Mouse (Mus musculus) liver, embryonic 16.5 days (tissue): Measurements from ENCODE around the gene Vps45. TPM values are rescaled to one million over a fixed set of nuclear protein-coding genes. Genes with fewer than 3 reads are reported as not detected.
"Not testable (repeated sequence)": the region's sequence is repeated elsewhere in the genome, so short reads cannot be mapped to it uniquely, and the experiment has no call there.

Source experiments
- ATAC-seq: fragments of 200-750 bp; cut with Nextera tagmentation; 2 replicates; pipeline ENCODE4 v1.8.0; 2017; ENCODE audit warnings: low read depth, mild to moderate bottlenecking, moderate number of reproducible peaks, moderate library complexity
- H3K27ac ChIP-seq: fragments of 300-500 bp; sonication (generic); 2 replicates; pipeline ENCODE4 v1.5.1; 2014; ENCODE audit warnings: mild to moderate bottlenecking, low read length
- H3K27me3 ChIP-seq: fragments of 300-500 bp; sonication (generic); 2 replicates; pipeline ENCODE4 v1.6.1; 2014; ENCODE audit warnings: low read depth, low read length, mixed read lengths; ENCODE audit not compliant: control insufficient read depth, insufficient read depth
- H3K36me3 ChIP-seq: fragments of 300-500 bp; sonication (generic); 2 replicates; pipeline ENCODE4 v1.6.1; 2014; ENCODE audit warnings: mild to moderate bottlenecking; ENCODE audit not compliant: control insufficient read depth, insufficient read depth
- H3K4me1 ChIP-seq: fragments of 300-500 bp; sonication (generic); 2 replicates; pipeline ENCODE4 v1.6.1; 2014; ENCODE audit warnings: low read depth, low read length, mixed read lengths; ENCODE audit not compliant: control insufficient read depth
- H3K4me2 ChIP-seq: fragments of 300-500 bp; sonication (generic); 2 replicates; pipeline ENCODE4 v1.6.1; 2014; ENCODE audit warnings: low read depth, low read length, mixed read lengths
- H3K4me3 ChIP-seq: fragments of 300-500 bp; sonication (generic); 2 replicates; pipeline ENCODE4 v1.5.1; 2014; ENCODE audit warnings: low read depth, mild to moderate bottlenecking, low read length
- H3K9ac ChIP-seq: fragments of 300-500 bp; sonication (generic); 2 replicates; pipeline ENCODE4 v1.6.1; 2014; ENCODE audit warnings: low read depth, low read length
- H3K9me3 ChIP-seq: fragments of 300-500 bp; sonication (generic); replicated peaks from 2 replicates; pipeline ENCODE4 v1.6.1; 2016; ENCODE audit warnings: low read length; ENCODE audit not compliant: control insufficient read depth
- WGBS: fragments of 180-500 bp; shearing (Covaris S2); extraction: QIAGEN DNeasy Blood & Tissue Kit; methylation state at CpG from one replicate; pipeline ENCODE4 v1.1.7; 2014; ENCODE audit not compliant: insufficient replicate concordance; 5-methylcytosine and 5-hydroxymethylcytosine counted together
- polyA plus RNA-seq: library from polyadenylated mRNA; unstranded; fragments of >200 nt; fragmentation: Nextera tagmentation; extraction: Ambion mirVana; gene quantifications from 2 replicates; pipeline ENCODE4 v1.2.1, GENCODE M21; 2015

Vps45 gene
- polyA plus RNA-seq, 1 experiment from 2014 or later, result 11.7 TPM

- not testable (repeated sequence) for H3K4me3 ChIP-seq, H3K36me3 ChIP-seq, H3K9me3 ChIP-seq, ATAC-seq, H3K9ac ChIP-seq, H3K27me3 ChIP-seq, H3K4me2 ChIP-seq, H3K27ac ChIP-seq
- WGBS, result 78% methylated on average over 12 of the region's 12 CpGs
- peaks cover 13% of the 10 kb centered on the region for H3K4me1 ChIP-seq
These were observed 103.6 kb downstream of the Vps45 start for GRCm38 (mm10) chr3:95954648-95955173.

- Histone ChIP-seq H3K4me1 (peaks cover 16% of the 10 kb centered on the region), H3K36me3 (no peaks in the 10 kb centered on the region), H3K27me3 (no peaks in the 10 kb centered on the region), H3K4me3 (no peak overlapping the region), H3K9ac (no peak overlapping the region), H3K9me3 (no peaks in the 10 kb centered on the region), H3K27ac (no peak overlapping the region), H3K4me2 (no peak overlapping the region)
- WGBS, result 64% methylated on average over 3 of the region's 3 CpGs
- ATAC-seq, result no peak
These were observed 104.7 kb downstream of the Vps45 start for GRCm38 (mm10) chr3:95953522-95953921.

- Histone ChIP-seq H3K27me3 (no peaks in the 10 kb centered on the region), H3K4me3 (no peak overlapping the region), H3K4me2 (no peak overlapping the region), H3K4me1 (peaks cover 16% of the 10 kb centered on the region), H3K9ac (no peak overlapping the region), H3K36me3 (no peaks in the 10 kb centered on the region; the same call in 1 of the 2 replicates), H3K27ac (no peak overlapping the region), H3K9me3 (no peaks in the 10 kb centered on the region)
- ATAC-seq, result no peak
These were observed 105.2 kb downstream of the Vps45 start for GRCm38 (mm10) chr3:95953023-95953422.

GRCm38 (mm10) chr3:95951566-95951965 is 106.7 kb downstream of the Vps45 start:
- Histone ChIP-seq H3K4me2 (peak overlapping the region; percentile 92), H3K4me1 (peaks cover 10% of the 10 kb centered on the region), H3K27ac (peak overlapping the region; percentile 95), H3K4me3 (peak overlapping the region; percentile 73), H3K9ac (peak overlapping the region; percentile 80)
- not testable (repeated sequence) for ATAC-seq, H3K9me3 ChIP-seq, H3K36me3 ChIP-seq, H3K27me3 ChIP-seq
- 59% methylated on average over 12 of the region's 12 CpGs for WGBS

GRCm38 (mm10) chr3:95950763-95951551 is 107.3 kb downstream of the Vps45 start:
- under 1% methylated on average over 49 of the region's 49 CpGs for WGBS
- peaks cover 10% of the 10 kb centered on the region for H3K4me1 ChIP-seq

More at GRCm38 (mm10) chr3:95950763-95951551, 107.3 kb downstream of the Vps45 start:
- H3K36me3 ChIP-seq, result peaks cover 7% of the 10 kb centered on the region
- H3K4me2 ChIP-seq, result peak overlapping the region; percentile 92
- peak overlapping the region; percentile 80 for H3K9ac ChIP-seq
- H3K27me3 ChIP-seq, result no peaks in the 10 kb centered on the region
- H3K9me3 ChIP-seq, result no peaks in the 10 kb centered on the region
- peak; percentile 94 for ATAC-seq
- peak overlapping the region; percentile 95 for H3K27ac ChIP-seq
- H3K4me3 ChIP-seq, result peak overlapping the region; percentile 73

Other genes starting within 250 kb of the Vps45 start
- gene Rprd2, start 239.6 kb downstream of the Vps45 start, polyA plus RNA-seq, result 7.7 and 7.9 TPM in 2 replicates
- gene Prpf3, start 202.6 kb downstream of the Vps45 start, polyA plus RNA-seq, result 23.1 and 23.7 TPM in 2 replicates
- gene Mrps21, start 186.9 kb downstream of the Vps45 start, polyA plus RNA-seq, result 156 and 178 TPM in 2 replicates
- 0.78 and 1.1 TPM in 2 replicates for gene Ciart, start 176.2 kb downstream of the Vps45 start, polyA plus RNA-seq
- gene BC028528, start 166.5 kb downstream of the Vps45 start, polyA plus RNA-seq, result 5.5 and 6.8 TPM in 2 replicates
- gene Aph1a, start 164.5 kb downstream of the Vps45 start, polyA plus RNA-seq, result 10.9 and 12.6 TPM in 2 replicates
- 14.6 and 15.4 TPM in 2 replicates for gene Car14, start 153.8 kb downstream of the Vps45 start, polyA plus RNA-seq
- 118 and 125 TPM in 2 replicates for gene Anp32e, start 129.2 kb downstream of the Vps45 start, polyA plus RNA-seq
- 4.2 and 4.5 TPM in 2 replicates for gene Plekho1, start 62.5 kb downstream of the Vps45 start, polyA plus RNA-seq
- 5.8 and 7.7 TPM in 2 replicates for gene Otud7b, start 46.1 kb upstream of the Vps45 start, polyA plus RNA-seq
- 2.6 and 4.2 TPM in 2 replicates for gene Mtmr11, start 103.5 kb upstream of the Vps45 start, polyA plus RNA-seq
- gene Sf3b4, start 113.9 kb upstream of the Vps45 start, polyA plus RNA-seq, result 59.4 and 59.6 TPM in 2 replicates
- 0.12 and 0.13 TPM in 2 replicates for gene Sv2a, start 122.7 kb upstream of the Vps45 start, polyA plus RNA-seq
- gene Bola1, start 161.2 kb upstream of the Vps45 start, polyA plus RNA-seq, result 29.4 and 32.1 TPM in 2 replicates
- 0.73 and 0.95 TPM in 2 replicates for gene Hist2h2ab, start 161.4 kb upstream of the Vps45 start, polyA plus RNA-seq
- 11.6 and 16.7 TPM in 2 replicates for gene Hist2h2ac, start 162.4 kb upstream of the Vps45 start, polyA plus RNA-seq
- 7.2 and 8.7 TPM in 2 replicates for gene Hist2h2be, start 162.7 kb upstream of the Vps45 start, polyA plus RNA-seq
- gene Hist2h3c2, start 180.7 kb upstream of the Vps45 start, polyA plus RNA-seq, result 9.2 and 9.8 TPM in 2 replicates
- gene Hist2h2aa2, start 181.8 kb upstream of the Vps45 start, polyA plus RNA-seq, result 77.1 and 92.2 TPM in 2 replicates
- gene Hist2h2aa1, start 187.0 kb upstream of the Vps45 start, polyA plus RNA-seq, result 34.7 and 39.6 TPM in 2 replicates
- 4.3 and 4.9 TPM in 2 replicates for gene Hist2h3c1, start 188.2 kb upstream of the Vps45 start, polyA plus RNA-seq
- gene Hist2h4, start 204.8 kb upstream of the Vps45 start, polyA plus RNA-seq, result 26.6 and 34.9 TPM in 2 replicates
- gene Hist2h3b, start 210.2 kb upstream of the Vps45 start, polyA plus RNA-seq, result 78.4 and 87.8 TPM in 2 replicates
- 17.9 and 25.9 TPM in 2 replicates for gene Hist2h2bb, start 211.3 kb upstream of the Vps45 start, polyA plus RNA-seq
- gene Fcgr1, start 235.5 kb upstream of the Vps45 start, polyA plus RNA-seq, result 3.8 and 4.5 TPM in 2 replicates